Mouse (Mus musculus) erythroblast, adult 5-6 weeks (primary cell): Measurements from ENCODE around the gene Map2k5. TPM values are rescaled to one million over a fixed set of nuclear protein-coding genes. Genes with fewer than 3 reads are reported as not detected.
A peak's percentile ranks its signal among the peaks of the same experiment; 100 is the strongest.

Source experiments
- ATAC-seq: replicated peaks from 2 replicates; pipeline ENCODE4 v1.8.0; 2016; ENCODE audit warnings: moderate number of reproducible peaks, mild to moderate bottlenecking, moderate TSS enrichment, inconsistent platforms; ENCODE audit not compliant: poor library complexity, low FRiP score, severe bottlenecking
- total RNA-seq, 2 experiments: library from RNA; stranded (forward) in 1 of 2; stranded (reverse) in 1 of 2; fragments of 150-400 nt in 1 of 2; fragments of 200-764, 138-1000 nt in 1 of 2; gene quantifications; 2 replicates each; pipeline versions ENCODE4 v1.2.3 to v1.2.4; 2015 to 2017; ENCODE audit warnings: low replicate concordance in 2 of 2

Gene Map2k5
- 3.1 and 8.2 TPM in 2 replicates for total RNA-seq (2015; ENCODE audit: low replicate concordance)
- total RNA-seq (2017; ENCODE audit: low replicate concordance): 4.6 and 6.8 TPM in 2 replicates

DNA sequence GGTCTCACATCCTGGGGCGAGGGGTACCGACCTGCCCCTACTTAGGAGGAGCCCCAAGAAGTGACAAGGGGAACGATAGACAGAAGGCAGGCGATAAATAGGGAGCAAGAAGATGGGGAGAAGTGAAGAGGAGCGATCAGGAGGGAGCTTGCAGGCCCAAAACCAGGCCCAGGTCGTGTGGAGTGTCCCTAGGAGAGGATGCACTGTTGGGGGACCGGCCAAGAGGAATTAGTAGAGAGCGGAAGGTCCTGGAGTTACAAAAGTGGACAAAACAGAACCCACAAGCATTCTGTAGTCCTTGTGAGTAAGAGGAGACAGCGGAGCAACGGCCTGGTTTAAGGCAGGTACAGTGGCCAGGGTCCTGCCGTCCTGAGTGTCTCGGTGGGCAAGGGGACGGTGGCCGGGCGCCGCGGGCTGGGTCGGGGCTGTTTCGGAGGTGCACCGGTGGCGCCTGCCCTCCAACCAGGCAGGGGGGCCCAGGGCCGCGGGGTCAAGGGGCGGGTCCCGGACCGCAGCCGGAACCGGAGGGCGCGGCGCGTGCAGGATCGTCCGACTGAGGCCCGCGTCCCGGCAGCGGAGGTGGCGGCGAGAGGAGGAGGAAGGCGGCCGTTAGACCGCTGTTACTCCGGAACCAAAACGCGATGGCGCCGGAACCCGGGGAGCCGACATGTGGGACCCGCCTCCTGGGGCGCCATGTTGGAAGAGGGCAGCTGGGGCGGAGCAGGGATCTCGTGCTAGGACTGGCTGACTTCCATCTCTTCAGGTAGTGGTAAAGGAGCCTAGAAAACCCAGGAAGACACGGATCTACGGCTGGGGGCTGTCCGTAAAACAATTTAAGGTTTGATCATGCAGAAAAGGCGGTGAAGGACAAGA is at the start of gene Map2k5:
Gene Map2k5, minus strand, starts transcription at position 633 of the 873 bp plus-strand sequence.
- peak; percentile 95 for ATAC-seq

DNA sequence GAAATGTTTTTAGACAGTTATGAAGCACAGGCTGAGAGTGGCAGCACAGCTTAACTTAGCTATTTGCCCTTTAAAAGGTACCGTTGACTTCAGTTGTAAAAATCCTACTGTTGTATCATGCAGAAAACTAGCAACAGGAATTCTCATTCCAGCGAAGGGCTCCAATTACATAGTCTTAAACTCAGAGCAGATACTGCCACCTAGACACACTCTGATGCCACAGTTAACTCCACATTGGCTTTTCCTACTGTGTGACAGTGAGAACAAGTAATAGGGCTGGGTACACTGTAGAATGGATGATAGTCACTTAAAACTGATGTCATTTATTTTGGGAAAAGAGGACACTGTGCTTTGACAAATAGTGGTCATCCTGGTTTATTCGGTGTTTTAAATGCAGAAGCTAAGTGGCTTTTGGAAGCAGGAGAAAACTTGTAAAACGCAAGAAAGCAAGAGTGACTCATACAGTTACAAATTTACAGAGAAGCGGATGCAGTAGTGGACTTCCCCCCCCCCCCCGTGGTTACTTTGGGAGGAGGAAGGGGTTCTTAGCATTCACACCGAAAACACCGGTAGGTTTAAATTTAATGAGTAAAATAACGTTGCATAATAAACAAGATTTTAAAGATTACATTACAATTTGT is 43.5 kb upstream of the Map2k5 start:
- ATAC-seq: no peak

DNA sequence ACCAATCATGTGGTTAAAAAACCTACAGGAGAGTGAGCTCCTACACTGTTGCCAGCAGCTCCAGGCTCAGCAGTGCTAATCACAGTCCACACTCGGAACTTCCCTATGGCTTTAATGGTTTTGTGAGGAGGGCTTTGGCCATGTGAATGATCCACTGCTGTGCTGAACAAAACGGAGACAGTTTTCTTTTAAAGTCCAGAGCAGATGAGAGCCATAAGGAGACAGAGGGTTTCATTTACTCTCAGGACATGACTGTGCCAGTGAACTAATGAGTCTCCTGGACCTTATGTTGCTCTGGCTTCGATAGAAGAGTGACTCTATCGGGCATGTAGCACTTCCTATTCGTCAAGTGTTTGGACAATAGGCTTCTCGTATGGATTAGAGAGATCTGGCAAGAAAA is 42.7 kb upstream of the Map2k5 start:
- no peak for ATAC-seq

DNA sequence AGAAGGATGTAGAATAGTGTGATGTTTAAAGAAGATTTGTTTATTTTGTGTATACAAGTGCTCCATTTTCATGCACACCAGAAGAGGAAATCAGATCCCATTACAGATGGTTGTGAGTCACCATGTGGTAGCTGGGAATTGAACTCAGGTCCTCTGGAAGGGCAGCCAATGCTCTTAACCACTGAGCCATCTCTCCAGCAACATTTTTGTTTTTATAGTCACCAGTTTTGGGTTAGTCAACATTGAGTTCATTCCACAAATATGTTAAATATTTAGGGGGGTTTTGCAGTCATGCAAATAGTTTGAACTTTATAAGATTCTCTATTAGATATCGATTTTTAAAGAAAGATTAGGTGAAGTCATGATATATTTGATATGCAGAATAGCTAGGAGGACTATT is 22.5 kb upstream of the Map2k5 start:
- no peak for ATAC-seq

DNA sequence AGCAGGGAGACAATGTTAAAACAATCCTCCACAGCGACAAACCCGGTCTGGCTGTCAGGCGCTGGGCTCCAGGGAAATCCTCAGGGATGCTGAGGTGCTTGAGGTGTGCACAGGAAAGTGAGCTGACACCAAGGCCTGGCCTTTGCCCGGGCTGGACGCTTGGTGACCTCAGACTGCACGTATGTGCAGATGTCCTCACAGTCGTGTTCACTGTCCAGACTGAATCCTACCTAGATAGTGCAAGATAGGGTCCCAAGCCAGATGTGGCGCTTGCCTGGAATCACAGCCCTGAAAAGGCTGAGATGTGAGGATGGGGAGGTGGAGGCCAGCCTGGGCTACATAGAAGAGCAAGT is 21.7 kb upstream of the Map2k5 start:
- ATAC-seq: peak; percentile 64

DNA sequence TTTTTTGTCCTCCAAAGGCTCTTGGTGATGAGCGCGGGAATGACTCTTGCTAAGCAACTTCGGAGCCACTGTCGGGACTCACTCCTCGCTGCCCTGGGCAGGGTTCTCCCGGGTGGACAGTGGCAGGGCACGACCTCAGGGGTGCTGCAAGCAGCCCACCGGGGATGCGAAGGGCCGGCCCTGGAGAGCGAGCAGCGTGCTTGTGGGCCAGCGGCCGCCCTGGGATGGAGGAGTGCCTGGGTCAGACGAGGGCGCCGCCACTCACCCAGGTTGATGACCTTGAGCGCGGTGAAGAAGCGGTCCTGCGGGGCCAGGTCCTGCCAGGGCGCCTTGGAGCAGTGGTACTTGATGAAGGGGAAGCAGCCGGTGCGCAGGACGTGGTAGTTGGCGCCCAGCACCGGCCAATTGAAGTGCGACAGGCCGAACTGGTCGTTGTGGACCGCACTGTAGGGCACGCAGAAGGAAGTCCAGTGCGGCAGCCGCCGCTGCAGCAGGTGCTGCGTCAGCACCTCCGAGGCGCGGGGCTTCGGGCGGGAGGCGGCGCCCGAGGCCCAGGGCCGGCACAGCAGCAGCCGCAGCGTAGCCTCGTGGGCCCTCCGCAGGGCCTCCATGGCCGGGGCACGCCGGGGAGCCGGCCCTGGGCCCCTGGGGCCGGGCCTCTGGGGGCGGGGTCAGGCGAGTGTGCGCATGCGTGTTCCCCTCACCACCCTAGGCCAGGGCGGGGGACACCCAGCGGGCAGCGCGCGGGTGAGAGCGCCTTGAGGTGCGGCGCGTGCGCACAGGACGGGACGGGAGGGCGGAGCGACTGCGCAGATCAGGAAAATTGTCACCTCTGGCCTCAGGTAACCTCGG is 21.1 kb upstream of the Map2k5 start, which contains the start of gene 2300009A05Rik:
Gene 2300009A05Rik, minus strand, starts transcription at position 636 of the 852 bp plus-strand sequence.
- ATAC-seq: peak; percentile 98

DNA sequence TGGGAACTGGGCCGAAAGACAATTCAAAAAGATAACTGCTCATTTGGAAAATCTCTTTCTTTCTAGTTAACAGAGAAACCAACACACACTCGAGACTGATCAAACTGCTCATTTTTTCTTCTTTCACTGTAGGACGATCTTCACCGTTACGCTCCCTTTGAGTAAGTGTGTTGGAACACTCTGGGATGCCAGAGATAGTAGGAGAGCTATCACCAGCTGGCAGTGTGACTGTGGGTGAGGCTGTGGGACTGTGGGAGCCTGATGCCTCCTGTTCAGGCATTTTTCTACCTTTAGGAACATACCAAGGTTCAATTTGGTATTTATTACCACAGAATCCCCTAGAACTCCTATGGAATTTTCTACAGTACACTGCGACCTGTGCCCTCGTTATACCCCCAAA is 17.9 kb upstream of the Map2k5 start:
- no peak for ATAC-seq

DNA sequence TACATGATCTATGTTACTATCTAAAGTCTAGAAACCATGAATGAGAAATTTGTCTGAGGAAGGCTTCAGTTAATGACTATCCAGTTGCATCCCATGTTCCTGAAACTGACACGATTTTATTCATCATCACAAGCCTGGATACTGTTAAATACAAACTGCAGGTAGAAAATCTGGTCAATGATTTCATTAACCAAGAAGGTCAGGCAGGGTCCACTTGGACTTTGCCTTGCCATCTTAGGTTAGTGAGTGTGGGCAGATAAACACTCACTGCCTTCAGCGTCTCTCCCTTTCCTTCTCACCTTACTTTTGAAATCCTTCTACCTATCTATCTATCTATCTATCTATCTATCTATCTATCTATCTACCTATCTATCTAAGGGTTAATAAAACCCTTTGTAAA is 13.6 kb upstream of the Map2k5 start:
- ATAC-seq: no peak

DNA sequence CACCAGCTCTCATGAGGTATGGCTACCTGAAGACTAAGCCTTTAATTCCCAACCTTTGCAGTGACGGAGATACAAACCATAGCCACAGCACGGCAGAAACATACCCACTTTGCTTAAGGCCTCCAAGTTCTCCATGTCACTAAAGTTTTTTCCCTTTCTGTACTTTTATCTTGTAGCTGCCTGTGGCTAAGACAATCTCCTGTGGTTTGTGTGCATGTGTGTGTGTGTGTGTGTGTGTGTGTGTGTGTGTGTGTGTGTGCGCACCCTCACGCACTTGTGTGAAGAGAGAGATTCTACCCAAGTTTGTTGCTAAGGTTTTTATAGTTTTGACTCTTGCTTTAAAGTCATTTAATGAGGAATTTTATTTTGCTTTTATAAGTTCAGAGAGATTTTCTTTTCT is 5.1 kb upstream of the Map2k5 start:
- no peak for ATAC-seq

DNA sequence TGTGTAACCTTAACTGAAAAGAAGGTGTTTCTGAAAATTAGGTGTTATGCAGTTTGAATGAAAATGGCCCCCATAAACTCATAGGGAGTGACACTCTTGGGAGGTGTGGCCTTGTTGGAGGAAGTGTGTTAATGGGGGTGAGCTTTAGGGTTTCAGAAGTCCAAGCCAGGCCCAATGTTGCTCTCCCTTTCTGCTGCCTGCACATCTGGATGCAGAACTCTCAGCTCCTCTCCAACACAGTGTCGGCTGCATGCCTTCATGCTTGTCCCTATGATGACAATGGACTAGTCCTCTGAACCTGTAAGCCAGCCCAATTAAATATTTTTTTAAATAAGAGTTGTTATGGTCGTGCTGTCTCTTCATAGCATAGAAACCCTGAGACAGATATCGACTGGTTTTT is 2.6 kb upstream of the Map2k5 start:
- ATAC-seq: no peak

DNA sequence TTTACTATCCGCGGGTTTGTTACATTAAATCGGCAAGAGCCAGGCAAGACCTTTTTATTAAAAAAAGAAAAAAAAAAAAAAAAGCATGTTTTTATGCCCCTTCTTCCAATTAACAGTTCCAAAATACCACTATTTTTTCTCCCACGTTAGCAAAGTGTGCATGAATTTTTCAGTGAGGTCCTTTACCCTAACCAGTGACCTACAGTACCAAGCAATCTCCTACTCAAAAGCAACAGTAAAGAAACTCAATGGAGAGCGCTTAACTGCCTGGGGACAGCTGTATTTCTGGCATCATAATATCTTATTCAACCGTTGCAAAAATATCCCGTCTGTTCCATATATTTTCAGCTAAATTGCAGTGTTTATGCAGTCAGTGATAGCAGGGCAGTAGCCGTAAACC is 472 bp upstream of the Map2k5 start:
- ATAC-seq: no peak

DNA sequence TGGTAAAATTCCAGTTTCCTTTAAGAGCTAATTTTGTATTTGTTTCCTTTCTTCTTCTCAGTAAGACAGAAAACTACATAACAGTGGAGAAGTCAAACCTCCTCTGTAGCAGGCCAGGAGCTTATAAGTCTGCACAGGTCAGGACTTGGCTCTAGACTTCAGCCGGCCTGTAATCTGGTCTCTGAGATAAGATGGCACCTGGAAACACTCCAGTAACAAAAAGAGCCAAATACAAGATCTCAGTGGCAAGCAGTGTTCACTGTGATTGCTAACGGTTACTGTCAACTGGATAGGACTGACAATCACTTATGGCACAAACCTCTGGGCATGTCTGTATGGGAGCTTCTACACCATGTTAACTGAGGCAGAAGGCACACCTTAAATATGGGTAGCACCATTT is 4.4 kb downstream of the Map2k5 start:
- no peak for ATAC-seq

DNA sequence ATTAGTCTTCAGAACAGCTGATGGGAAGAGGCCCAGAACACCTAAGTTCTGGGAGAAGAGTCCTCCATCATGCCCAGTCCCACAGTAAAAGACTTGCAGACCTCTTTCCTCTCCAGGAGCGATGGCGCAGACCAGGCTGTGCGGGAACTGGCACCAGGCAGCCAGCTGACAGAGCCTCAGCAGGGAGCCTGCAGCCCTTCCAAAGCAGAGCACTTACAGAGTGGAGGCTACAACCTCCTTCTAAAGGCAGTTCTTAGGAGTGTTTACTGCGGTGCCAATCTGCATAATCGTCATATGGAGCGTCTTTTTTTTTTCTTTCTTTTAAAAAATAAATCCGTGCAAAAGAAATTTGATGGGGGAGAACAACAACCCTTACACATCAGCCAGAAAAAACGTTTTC is 5.2 kb downstream of the Map2k5 start:
- ATAC-seq: no peak

DNA sequence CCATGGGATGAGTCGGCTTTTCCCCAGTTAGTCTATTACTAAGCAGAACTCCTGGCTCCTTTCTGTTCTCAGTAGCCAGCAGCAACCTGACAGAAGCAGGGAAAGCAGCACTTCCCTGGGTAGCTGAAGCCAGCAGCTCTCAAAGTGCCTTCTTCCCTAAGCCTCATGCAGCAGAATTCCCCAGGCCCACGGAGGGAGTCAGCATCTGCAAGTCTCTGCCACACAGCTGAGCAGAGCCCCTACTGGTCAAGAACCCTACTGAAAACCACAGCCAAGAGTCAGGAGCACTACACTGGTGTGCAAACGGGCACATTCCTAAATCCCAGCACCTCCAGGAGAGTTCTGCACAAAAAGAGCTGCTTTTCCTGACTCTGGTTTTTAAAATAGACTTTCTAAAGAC is 17.3 kb downstream of the Map2k5 start:
- no peak for ATAC-seq

DNA sequence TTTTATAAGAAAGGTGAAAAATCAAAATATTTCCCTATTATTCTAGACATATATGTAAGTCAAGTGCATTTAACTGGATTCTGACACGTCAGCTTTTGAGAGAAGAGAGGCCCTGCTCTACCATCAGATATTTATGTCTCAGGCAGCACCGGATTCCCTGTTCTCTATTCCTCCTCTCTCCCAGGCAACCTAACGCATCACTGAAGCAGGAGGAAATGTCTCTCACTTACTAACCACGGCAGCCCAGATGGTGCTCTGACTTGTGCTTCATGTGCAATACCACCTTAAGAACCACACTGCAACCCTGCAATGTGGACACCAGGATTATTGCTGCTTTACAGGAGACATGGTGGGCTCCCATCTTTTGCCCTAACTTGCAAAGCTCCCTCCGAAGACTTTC is 18.7 kb downstream of the Map2k5 start:
- no peak for ATAC-seq

DNA sequence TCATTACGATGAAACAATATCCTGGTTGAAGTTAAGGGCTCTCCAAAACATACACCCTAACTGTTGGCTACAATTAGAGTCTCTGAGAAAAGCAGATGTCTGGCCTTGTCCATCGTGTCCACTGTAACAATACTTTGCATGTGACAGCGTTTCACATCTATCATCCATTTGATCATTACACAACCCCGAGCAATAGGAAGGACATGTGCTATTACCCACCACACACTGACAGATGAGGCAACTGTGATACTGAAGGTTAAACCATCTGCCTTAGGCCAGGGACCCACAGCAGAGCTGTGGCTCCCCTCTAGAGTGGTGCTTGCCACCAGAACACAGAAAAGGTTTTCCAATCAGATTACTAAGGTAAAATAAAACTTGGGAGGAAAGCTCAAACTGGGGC is 21.0 kb downstream of the Map2k5 start:
- ATAC-seq: no peak

DNA sequence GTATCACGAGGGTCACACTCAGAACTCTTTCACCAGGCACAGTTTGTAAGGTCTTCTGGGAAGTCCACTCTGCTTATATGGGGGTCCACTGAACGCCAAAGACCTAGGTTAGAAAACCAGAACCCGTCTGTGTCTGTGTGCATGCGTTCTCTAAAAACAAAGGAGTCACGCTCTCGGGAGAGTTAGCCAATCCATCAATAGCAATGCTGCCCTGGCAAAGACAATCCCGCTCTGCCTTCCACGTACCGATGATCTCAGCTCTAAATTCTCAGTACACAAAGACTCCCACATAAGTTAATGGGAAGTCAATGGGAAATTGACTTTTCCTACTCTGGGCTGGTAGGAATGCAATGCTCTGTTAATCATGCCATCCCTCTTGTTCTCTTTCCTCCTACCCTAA is 21.4 kb downstream of the Map2k5 start:
- ATAC-seq: no peak

DNA sequence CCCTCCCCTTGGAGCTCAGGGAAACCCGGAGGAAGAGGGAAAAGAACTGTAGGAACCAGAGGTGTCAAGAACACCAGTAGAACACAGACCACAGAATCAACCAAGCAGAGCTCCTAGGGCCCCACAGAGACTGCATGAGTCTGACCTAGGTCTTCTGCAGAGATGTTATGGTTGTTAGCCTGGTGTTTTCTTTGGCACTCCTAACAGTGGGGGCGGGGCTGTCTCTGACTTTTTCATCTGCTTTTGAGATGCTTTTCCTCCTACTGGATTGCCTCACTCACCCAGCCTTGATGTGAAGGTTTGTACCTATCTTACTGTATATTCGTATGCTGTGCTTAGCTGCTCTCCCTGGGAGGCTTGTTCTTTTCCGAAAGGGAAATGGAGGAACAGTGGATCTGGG is 23.5 kb downstream of the Map2k5 start:
- ATAC-seq: no peak

DNA sequence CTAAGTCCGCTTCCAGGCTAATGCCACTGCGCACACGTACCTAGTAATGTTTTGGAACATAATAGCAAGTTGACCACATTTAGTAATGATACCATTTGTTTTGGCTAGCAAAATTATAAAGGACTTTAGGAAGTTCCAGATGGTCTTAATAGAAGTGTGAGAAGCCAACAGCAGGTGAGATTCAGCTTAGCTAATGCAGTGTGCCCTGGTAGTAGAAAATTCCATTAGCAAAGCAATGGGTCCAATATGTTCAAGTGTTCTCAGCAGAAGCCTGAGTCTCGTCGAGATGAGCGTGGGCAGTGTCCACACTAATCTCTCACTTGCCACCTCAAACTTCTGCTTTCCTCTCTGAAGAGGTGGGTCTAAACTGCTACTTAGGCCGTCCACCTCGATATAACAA is 27.7 kb downstream of the Map2k5 start:
- ATAC-seq: no peak

DNA sequence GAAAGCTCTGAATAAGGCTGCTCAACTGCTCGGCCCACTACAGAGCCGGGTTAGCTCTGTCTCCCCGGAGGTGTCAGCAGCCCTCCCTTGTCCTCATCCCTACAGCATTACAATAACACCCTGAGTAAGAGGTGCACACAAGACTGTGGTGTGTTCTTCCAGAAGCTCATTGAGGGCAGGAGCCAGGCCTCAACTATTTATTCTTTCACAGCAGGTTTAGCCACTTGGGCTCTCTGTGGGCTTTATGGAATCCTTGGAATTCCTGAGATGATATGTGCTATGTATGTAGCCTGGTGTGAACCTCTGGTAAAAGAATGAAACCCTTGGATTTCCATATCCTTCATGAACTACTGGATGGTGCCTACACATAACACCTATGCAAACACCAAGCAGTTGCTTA is 28.5 kb downstream of the Map2k5 start:
- no peak for ATAC-seq
